Mouse (Mus musculus): ENCODE results near the gene Cd47.

Gene Cd47

DNA sequence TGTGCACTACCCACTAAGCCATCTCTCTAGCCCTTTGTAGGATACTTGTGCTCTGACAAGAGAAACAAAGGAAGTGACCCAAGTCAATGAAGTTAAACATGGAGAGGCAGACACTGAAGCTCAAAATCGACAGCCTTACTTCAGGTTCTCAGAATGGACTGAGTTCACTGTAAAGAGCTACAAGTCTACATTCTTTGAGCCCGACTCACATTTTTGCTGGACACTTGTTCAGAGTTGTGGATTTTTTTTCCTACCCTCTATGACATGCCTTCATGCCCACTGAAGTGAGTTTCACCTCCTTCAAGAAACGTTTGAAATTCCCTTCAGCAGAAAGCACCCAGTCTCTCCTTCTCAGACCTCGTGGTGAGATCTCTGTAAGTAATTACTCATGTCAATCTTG, 148.9 kb downstream of the Cd47 start:
- no peak for DNase-seq (ENCODE audit: low spot score)

DNA sequence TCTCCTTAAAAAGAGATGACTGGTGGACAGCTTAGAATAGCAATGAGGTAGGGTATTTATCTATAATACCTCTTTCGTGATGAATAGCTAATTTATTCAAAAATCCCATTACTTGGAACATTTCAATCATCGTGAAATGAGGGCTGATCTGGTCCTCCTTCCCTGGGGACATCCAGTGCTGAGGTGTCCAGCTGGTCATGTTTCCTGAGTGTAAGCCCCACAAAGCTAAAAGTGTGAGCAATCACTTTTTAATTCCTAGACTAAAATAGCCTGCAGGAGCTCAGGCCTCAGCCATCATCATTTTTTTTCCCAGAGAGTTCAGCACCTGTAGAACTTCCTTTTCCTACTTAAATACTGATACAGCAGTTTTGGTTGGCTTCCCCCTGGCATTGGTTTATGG, 150.0 kb downstream of the Cd47 start:
- DNase-seq (ENCODE audit: low spot score), result no peak

DNA sequence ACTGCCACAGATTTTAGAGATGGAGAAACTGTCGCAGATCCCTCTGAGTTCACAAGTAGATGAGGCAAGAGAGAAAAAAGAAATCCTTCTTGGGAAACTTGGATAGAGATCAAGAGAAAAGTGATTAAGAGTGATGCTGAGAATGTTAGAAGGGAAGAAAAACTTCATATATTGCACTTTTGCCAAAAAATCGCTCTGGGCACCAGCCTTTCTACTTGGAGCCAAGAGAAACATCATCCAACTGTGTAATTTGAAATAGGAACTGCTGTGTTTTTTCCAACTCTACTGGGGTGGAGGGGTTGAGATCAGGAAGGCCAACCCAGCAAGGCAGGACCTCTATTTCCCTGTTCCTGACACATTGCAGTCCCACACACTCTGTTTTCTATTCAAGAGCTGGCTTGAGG, 151.0 kb downstream of the Cd47 start:
- no peak for DNase-seq (ENCODE audit: low spot score)

DNA sequence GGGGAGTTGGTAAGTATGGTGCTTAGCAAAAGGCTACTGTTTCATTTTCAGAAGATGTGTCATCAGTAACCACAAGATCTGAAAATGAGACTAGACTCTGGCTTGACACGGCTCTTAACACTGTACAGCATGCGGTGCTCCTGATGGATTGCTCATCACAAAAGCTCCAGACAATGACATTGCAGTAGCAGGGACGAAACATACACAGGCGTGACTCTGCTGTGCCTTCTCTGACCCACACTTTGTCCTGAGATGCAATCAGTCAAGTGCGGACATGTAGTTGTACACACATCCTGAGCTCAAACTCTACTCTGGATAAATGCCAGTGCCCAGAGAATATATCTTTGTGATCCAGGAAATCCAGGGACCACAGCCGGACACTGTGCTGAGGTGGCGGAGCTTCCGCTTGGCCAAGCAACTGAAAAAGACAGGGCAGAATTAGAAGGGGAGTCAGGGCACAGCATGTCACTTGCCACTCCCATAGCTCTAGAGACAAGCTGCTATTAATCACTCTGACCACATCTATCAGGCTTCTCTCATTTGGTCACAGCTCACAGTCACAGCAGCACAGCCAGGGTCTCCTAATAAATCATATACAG, 151.7 kb downstream of the Cd47 start:
- DNase-seq (ENCODE audit: low spot score), result no peak

DNA sequence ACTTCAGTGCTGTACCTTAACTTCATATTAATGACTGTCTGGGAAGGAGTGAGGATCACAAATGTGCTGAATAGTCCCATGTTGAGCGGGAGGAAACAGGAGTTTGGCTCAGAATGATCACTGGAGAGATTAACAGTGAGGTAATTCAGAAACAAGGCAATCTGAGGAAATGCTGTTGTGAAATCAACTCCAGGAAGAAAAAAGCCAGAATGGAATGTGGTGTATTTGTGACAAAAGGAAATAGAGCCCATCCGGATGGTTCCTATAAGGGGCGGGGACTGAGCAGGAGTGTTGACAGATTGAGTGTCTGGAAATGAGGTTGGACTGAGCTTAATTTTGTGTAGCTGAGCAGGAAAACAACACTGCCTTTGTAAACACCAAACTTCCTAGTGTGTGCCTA, 153.5 kb downstream of the Cd47 start:
- no peak for DNase-seq (ENCODE audit: low spot score)

DNA sequence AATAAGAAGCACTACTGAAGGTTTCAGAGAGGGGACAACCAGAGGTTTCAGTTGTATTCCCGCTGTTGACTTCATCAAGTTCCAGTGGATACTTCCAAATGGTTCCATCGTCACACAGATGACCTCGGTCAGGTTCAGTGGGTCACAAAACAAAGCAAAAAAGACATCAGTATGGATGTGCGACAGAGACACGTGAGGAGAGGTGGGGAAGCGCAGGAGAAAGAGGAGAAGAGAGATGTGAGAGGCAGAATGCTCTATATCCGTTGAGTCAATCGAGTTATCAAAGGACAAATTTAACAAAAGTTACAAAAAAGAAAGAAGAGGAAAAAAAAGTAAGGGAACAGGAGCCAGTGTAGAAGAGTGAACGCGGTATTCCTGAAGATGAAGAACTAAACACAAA, 154.6 kb downstream of the Cd47 start:
- no peak for DNase-seq (ENCODE audit: low spot score)

DNA sequence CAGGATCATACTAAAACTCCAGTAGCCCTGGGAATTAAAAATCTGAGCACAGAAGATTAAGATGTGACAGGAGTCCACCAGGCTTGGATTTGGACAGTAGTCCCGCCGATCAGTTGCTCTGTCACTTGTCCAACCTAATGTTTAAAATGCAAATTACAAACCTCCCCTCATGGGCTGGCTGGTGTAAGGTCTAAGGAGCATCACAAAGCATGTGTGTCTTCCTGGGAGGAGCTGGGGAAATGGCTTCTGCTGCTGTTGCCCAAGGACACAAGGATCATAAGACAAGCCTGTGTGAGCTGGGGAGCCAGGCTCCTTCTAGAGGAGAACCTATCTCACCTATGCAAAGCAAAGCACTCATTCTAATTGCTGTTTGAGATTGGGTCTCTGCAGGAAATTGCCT, 155.0 kb downstream of the Cd47 start:
- no peak for DNase-seq (ENCODE audit: low spot score)

DNA sequence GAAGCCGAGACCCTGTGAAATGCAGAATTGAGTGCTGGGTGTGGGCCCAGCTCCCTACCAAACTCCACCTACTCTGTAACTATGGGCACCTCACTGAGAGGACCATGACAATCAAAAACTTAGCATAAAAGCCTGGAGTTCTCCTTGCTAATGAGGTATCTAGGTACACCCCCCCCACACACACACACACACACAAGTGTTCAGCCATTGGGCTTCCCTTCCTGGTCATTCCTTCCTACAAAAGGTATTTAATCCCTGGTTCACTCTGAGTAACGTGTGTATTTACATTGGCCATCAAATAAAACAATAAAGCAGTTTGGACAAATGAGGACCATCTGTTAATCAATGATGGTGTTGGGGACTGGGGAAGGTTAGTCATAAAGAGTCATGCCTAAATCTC, 155.6 kb downstream of the Cd47 start:
- DNase-seq (ENCODE audit: low spot score), result no peak

DNA sequence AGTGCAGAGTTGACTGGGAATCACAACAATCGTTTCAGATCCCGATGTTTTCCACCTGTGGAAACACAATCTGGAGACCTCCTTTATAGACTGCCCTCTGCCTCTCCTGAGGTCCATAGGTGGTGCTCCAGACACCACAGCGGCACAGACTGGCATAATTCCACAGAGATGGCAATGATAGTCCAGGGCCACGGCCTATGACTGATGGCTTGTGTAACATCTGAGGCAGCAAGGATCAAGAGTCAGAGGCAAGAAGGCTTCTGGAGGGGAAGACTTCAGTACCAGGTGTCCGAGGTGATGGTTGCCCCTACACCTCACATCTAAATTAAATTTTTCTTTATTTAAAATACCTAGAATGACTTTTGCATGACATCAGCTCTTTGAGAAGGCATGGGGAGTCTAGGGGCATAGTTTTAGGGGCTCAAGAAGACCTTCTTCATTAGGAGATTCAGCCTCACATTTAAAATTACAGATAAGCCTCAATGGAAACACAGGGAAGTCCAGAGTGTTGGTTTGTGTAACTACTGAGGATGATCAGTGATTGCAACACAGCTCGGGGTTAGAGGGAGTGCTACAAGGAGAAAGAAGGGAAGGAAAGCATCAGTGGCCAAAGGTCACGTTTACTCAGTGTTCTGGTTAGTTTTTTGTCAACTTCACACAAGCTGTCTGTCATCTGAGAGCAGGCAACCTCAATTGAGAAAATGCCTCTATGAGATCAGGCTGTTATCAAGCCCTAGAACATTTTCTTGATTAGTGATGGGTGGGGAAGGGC, 156.4 kb downstream of the Cd47 start:
- DNase-seq (ENCODE audit: low spot score), result no peak

DNA sequence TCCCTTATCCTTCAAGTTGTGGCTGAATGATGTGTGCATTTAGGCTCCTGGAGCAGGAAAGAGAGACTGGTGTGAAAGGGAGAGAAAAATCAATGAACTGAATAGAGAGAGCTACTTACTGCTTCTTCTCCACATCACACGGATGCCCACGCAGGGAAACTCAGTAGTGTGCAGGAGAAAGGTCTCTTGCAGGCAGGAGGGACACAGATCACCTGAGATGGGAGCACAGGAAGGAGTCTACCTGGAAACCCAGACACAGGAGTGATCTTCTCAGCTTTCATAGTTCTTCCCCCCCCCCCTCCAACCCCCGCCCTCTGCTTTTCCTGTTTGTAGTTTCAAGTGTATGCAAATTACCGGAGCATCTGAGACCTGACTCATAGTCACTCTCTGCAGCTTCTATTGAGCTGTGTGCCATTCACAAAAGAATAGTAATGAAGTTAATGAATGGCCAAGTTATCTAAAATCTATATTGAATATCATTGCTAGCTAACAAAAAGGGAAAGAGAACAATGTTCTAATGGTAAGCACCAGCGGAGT, 158.6 kb downstream of the Cd47 start:
- DNase-seq (ENCODE audit: low spot score), result no peak

DNA sequence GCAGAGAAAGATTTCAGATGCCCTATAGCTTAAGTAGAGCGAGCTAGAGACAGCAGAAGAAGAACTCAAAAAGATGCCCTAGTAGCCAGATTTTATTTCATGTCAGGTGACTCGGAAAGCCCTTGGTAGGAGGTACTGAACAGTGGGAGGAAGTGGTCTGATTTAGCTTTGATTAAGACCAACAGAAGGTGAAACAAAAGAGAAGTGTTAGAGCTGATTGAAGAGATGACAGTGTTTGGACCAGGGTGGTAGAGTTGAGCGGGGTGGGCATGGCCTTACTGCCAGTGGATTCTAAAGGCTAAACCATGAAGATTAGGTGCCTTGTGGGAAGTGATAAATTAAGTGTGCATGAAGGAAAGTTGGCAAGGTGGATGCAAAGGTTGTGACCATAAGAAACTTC, 162.0 kb downstream of the Cd47 start:
- DNase-seq (ENCODE audit: low spot score), result no peak

DNA sequence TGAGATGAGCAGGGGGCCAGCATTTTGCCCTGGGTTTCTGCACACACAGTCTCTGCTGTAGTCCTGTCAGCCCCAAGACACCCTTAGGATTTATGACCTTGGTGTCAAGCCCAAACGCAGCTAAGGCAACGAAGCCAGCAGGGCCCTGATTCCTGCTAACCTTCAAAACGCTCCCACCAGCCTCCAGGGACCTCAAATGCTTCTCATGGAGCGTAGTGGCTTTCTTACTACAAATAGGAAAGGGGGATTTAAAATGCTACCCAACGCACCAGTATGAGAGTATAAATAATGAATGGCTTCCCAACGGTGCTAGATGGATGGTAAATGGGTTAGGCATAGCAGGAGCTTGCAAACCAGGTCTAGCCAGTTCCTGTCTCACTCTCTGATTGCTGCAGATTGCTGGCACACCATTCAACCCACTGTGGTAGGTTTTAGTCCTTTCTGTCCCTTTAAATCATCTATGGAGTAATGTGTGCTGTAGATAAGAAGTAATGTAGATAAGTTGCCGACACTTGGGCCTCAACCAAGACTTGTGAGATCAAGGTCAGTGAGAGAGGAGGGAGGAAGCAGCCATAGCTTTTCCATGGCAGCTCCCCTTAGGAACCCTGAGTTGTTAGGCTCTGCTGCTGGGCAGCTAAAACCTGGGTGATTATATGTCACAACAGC, 164.1 kb downstream of the Cd47 start:
- no peak for DNase-seq (ENCODE audit: low spot score)

Measured in ovary, postnatal 10 days (tissue).